Mouse (Mus musculus) embryonic stem cell, embryonic (primary cell): ENCODE measurements around the gene Senp3.

Source experiments
- CTCF ChIA-PET, 4 experiments: fragments of 300-600 bp in 2 of 4; fragments of 350-600 bp in 2 of 4; sonication (Branson Sonifier 250); formaldehyde crosslinking; loops; one replicate each; lab custom pipeline; 2022; ENCODE audit warnings: inconsistent platforms in 2 of 4; lab: Charles Lee
- POLR2A ChIA-PET, 4 experiments: fragments of 300-600 bp in 2 of 4; fragments of 350-600 bp in 2 of 4; sonication (Branson Sonifier 250); formaldehyde crosslinking; loops; one replicate each; lab custom pipeline; 2022; ENCODE audit warnings: antibody characterized with exemption in 4 of 4, inconsistent platforms in 1 of 4; lab: Charles Lee

The Senp3 gene

GRCm38 (mm10) chr11:69682209-69682839, 440 bp upstream of the Senp3 start:
- POLR2A ChIA-PET, result interaction anchor here (0.5 to 16.3 kb wide), 87 partner anchors 8 to 991 kb away, joined by 3 to 672 read pairs (median 6); partner anchors contain the start of genes Sox15 (in 4 of the 4), Cd68 (in 3 of the 4), Eif4a1 (in 3 of the 4) and Mpdu1 (in 3 of the 4)
- CTCF ChIA-PET, result interaction anchor here (0.5 to 8.3 kb wide), 24 partner anchors 10 to 267 kb away, joined by 3 to 155 read pairs (median 6); partner anchors contain the start of genes Sox15 (in 2 of the 4), Eif4a1 (in 1 of the 4) and Fxr2 (in 1 of the 4)

- POLR2A ChIA-PET, result interaction anchor here in 3 of 4 experiments (0.5 to 16.3 kb wide), 33 partner anchors 7 to 247 kb away, joined by 3 to 672 read pairs (median 11); partner anchors contain the start of genes Sox15 (in 3 of the 3), Cd68 (in 2 of the 3), Eif4a1 (in 2 of the 3) and Mpdu1 (in 2 of the 3)
- CTCF ChIA-PET, result interaction anchor here in 2 of 4 experiments (0.7 to 8.3 kb wide), 4 partner anchors 34 to 100 kb away, joined by 3 to 155 read pairs (median 15); partner anchors contain the start of genes Trp53 (in 1 of the 2) and Wrap53 (in 1 of the 2)
Measured at GRCm38 (mm10) chr11:69680136-69680855, 1.6 kb downstream of the Senp3 start.

- CTCF ChIA-PET, result interaction anchor here in 1 of 4 experiments (0.6 to 8.3 kb wide), 2 partner anchors 35 to 49 kb away, joined by 3 to 155 read pairs; no protein-coding TSS in a partner anchor
- POLR2A ChIA-PET, result interaction anchor here in 2 of 4 experiments (0.5 to 16.3 kb wide), 18 partner anchors 10 to 241 kb away, joined by 3 to 672 read pairs (median 11); partner anchors contain the start of genes Cd68 (in 2 of the 2), Mpdu1 (in 2 of the 2), Sox15 (in 2 of the 2) and Fxr2 (in 1 of the 2)
Measured at GRCm38 (mm10) chr11:69679144-69679543, 2.7 kb downstream of the Senp3 start.

GRCm38 (mm10) chr11:69672211-69672706, 9.6 kb downstream of the Senp3 start, which contains the start of gene Eif4a1:
Gene Eif4a1 (minus strand): TSS chr11:69672423.
- CTCF ChIA-PET, result interaction anchor here in 1 of 4 experiments (1.1 kb wide), 1 partner anchor 10 kb away, joined by 3 read pairs; the partner anchor contains the start of gene Senp3

GRCm38 (mm10) chr11:69671726-69672124, 10.2 kb downstream of the Senp3 start:
- ChIA-PET POLR2A (interaction anchor here (0.6 to 16.3 kb wide), 30 partner anchors 9 to 325 kb away, joined by 3 to 672 read pairs (median 6); partner anchors contain the start of genes Senp3 (in 4 of the 4), Sox15 (in 3 of the 4), Mpdu1 (in 2 of the 4) and Cd68 (in 1 of the 4)), CTCF (no interaction called here)

More at GRCm38 (mm10) chr11:69672211-69672706, 9.6 kb downstream of the Senp3 start, which contains the start of gene Eif4a1:
- POLR2A ChIA-PET, result interaction anchor here (0.6 to 16.3 kb wide), 34 partner anchors 8 to 325 kb away, joined by 3 to 672 read pairs (median 6); partner anchors contain the start of genes Senp3 (in 4 of the 4), Mpdu1 (in 3 of the 4), Sox15 (in 3 of the 4) and Cd68 (in 1 of the 4)

GRCm38 (mm10) chr11:69670786-69671725, 10.8 kb downstream of the Senp3 start:
- POLR2A ChIA-PET, result interaction anchor here (0.6 to 16.3 kb wide), 57 partner anchors 8 to 326 kb away, joined by 3 to 672 read pairs (median 8); partner anchors contain the start of genes Senp3 (in 3 of the 4), Sox15 (in 3 of the 4), Fxr2 (in 2 of the 4) and Mpdu1 (in 2 of the 4)
- CTCF ChIA-PET, result interaction anchor here in 2 of 4 experiments (0.6 to 0.9 kb wide), 2 partner anchors 16 to 45 kb away, joined by 3 to 4 read pairs; partner anchors contain the start of gene Sox15 (in 1 of the 2)

- ChIA-PET POLR2A (interaction anchor here (0.5 to 17.2 kb wide), 75 partner anchors 9 to 593 kb away, joined by 3 to 592 read pairs (median 5); partner anchors contain the start of genes Sox15 (in 4 of the 4), Fxr2 (in 3 of the 4), Senp3 (in 2 of the 4) and Tnfsf13 (in 2 of the 4)), CTCF (interaction anchor here in 3 of 4 experiments (0.7 to 2.6 kb wide), 5 partner anchors 9 to 38 kb away, joined by 4 to 31 read pairs (median 4); partner anchors contain the start of genes Sox15 (in 2 of the 3) and Fxr2 (in 1 of the 3))
Measured at GRCm38 (mm10) chr11:69666665-69667005, 15.2 kb downstream of the Senp3 start.

GRCm38 (mm10) chr11:69665961-69666664, 15.8 kb downstream of the Senp3 start, which contains the start of gene Cd68:
Gene Cd68 (minus strand): TSS chr11:69666153.
- POLR2A ChIA-PET, result interaction anchor here (0.5 to 17.2 kb wide), 94 partner anchors 8 to 593 kb away, joined by 3 to 592 read pairs (median 4); partner anchors contain the start of genes Sox15 (in 4 of the 4), Fxr2 (in 3 of the 4), Senp3 (in 3 of the 4) and Trp53 (in 3 of the 4)
- CTCF ChIA-PET, result interaction anchor here in 3 of 4 experiments (0.7 to 2.6 kb wide), 7 partner anchors 9 to 47 kb away, joined by 3 to 31 read pairs (median 4); partner anchors contain the start of genes Sox15 (in 2 of the 3) and Fxr2 (in 1 of the 3)

GRCm38 (mm10) chr11:69665457-69665960, 16.4 kb downstream of the Senp3 start:
- ChIA-PET POLR2A (interaction anchor here (0.6 to 17.2 kb wide), 81 partner anchors 7 to 592 kb away, joined by 3 to 592 read pairs (median 5); partner anchors contain the start of genes Sox15 (in 4 of the 4), Fxr2 (in 3 of the 4), Senp3 (in 3 of the 4) and Trp53 (in 3 of the 4)), CTCF (interaction anchor here in 3 of 4 experiments (0.7 to 2.6 kb wide), 6 partner anchors 8 to 47 kb away, joined by 3 to 31 read pairs (median 5); partner anchors contain the start of genes Sox15 (in 2 of the 3) and Fxr2 (in 1 of the 3))

GRCm38 (mm10) chr11:69664841-69665240, 17.0 kb downstream of the Senp3 start:
- CTCF ChIA-PET, result interaction anchor here in 2 of 4 experiments (0.6 to 2.6 kb wide), 3 partner anchors 7 to 233 kb away, joined by 3 to 31 read pairs (median 3); partner anchors contain the start of gene Sox15 (in 1 of the 2)

GRCm38 (mm10) chr11:69663795-69664194, 18.1 kb downstream of the Senp3 start:
- ChIA-PET CTCF (interaction anchor here in 1 of 4 experiments (0.6 kb wide), 1 partner anchor 45 kb away, joined by 3 read pairs; no protein-coding TSS in a partner anchor), POLR2A (interaction anchor here in 3 of 4 experiments (0.8 to 17.2 kb wide), 13 partner anchors 9 to 91 kb away, joined by 3 to 592 read pairs (median 34); partner anchors contain the start of genes Senp3 (in 3 of the 3), Eif4a1 (in 2 of the 3), Sox15 (in 2 of the 3) and Tnfsf13 (in 1 of the 3))

More at GRCm38 (mm10) chr11:69664841-69665240, 17.0 kb downstream of the Senp3 start:
- POLR2A ChIA-PET, result interaction anchor here (1.2 to 17.2 kb wide), 31 partner anchors 8 to 251 kb away, joined by 3 to 592 read pairs (median 12); partner anchors contain the start of genes Senp3 (in 3 of the 4), Sox15 (in 3 of the 4), Trp53 (in 3 of the 4) and Wrap53 (in 3 of the 4)

GRCm38 (mm10) chr11:69662967-69663671, 18.8 kb downstream of the Senp3 start:
- ChIA-PET CTCF (interaction anchor here (0.6 to 2.3 kb wide), 12 partner anchors 10 to 116 kb away, joined by 3 to 8 read pairs (median 4); partner anchors contain the start of gene Fxr2 (in 2 of the 4)), POLR2A (interaction anchor here (0.6 to 17.2 kb wide), 56 partner anchors 7 to 338 kb away, joined by 3 to 592 read pairs (median 5); partner anchors contain the start of genes Fxr2 (in 3 of the 4), Senp3 (in 3 of the 4), Eif4a1 (in 2 of the 4) and Sox15 (in 2 of the 4))
